Mouse (Mus musculus): ENCODE data around the gene Srcap. TPM values are rescaled to one million over a fixed set of nuclear protein-coding genes. Genes with fewer than 3 reads are reported as not detected.

Gene Srcap
- polyA plus RNA-seq, 1 experiment from 2014 or later, result 48.3 TPM

Small RNAs within 50 kb of the gene (microRNA-seq; reads per million reads assigned to microRNA genes)
- gene Gm47278 (not detected), gene Mir7060 (not detected)

Other genes starting within 250 kb of the Srcap start
- gene Sephs2, start 237.9 kb upstream of the Srcap start, polyA plus RNA-seq (2015; fragmentation: Nextera tagmentation; extraction: Ambion mirVana), result 67.5 and 73.1 TPM in 2 replicates
- 0.18 and 5.4 TPM in 2 replicates for gene Itgal, start 215.7 kb upstream of the Srcap start, polyA plus RNA-seq (2015; fragmentation: Nextera tagmentation; extraction: Ambion mirVana)
- gene Zfp768, start 166.4 kb upstream of the Srcap start, polyA plus RNA-seq (2015; fragmentation: Nextera tagmentation; extraction: Ambion mirVana), result 17.4 and 17.8 TPM in 2 replicates
- gene Zfp747, start 135.9 kb upstream of the Srcap start, polyA plus RNA-seq (2015; fragmentation: Nextera tagmentation; extraction: Ambion mirVana), result 8.1 and 8.5 TPM in 2 replicates
- 4.4 and 4.8 TPM in 2 replicates for gene 9130019O22Rik, start 124.8 kb upstream of the Srcap start, polyA plus RNA-seq (2015; fragmentation: Nextera tagmentation; extraction: Ambion mirVana)
- gene E430018J23Rik, start 118.4 kb upstream of the Srcap start, polyA plus RNA-seq (2015; fragmentation: Nextera tagmentation; extraction: Ambion mirVana), result 5.0 and 5.2 TPM in 2 replicates
- 4.2 and 6.3 TPM in 2 replicates for gene Zfp764, start 105.2 kb upstream of the Srcap start, polyA plus RNA-seq (2015; fragmentation: Nextera tagmentation; extraction: Ambion mirVana)
- 29.2 and 30.6 TPM in 2 replicates for gene Zfp688, start 89.9 kb upstream of the Srcap start, polyA plus RNA-seq (2015; fragmentation: Nextera tagmentation; extraction: Ambion mirVana)
- 13.4 TPM in 2 replicates for gene Zfp689, start 62.8 kb upstream of the Srcap start, polyA plus RNA-seq (2015; fragmentation: Nextera tagmentation; extraction: Ambion mirVana)
- 35.9 and 37.5 TPM in 2 replicates for gene Prr14, start 52.4 kb upstream of the Srcap start, polyA plus RNA-seq (2015; fragmentation: Nextera tagmentation; extraction: Ambion mirVana)
- gene Fbrs, start 32.8 kb upstream of the Srcap start, polyA plus RNA-seq (2015; fragmentation: Nextera tagmentation; extraction: Ambion mirVana), result 10.7 and 12.2 TPM in 2 replicates
- gene Gm42715, start 7.6 kb downstream of the Srcap start, polyA plus RNA-seq (2015; fragmentation: Nextera tagmentation; extraction: Ambion mirVana), result 13.3 and 14.7 TPM in 2 replicates
- 6.9 and 7.3 TPM in 2 replicates for gene Tmem265, start 49.4 kb downstream of the Srcap start, polyA plus RNA-seq (2015; fragmentation: Nextera tagmentation; extraction: Ambion mirVana)
- 57.4 and 60.6 TPM in 2 replicates for gene Phkg2, start 61.4 kb downstream of the Srcap start, polyA plus RNA-seq (2015; fragmentation: Nextera tagmentation; extraction: Ambion mirVana)
- 7.1 and 7.4 TPM in 2 replicates for gene Ccdc189, start 76.6 kb downstream of the Srcap start, polyA plus RNA-seq (2015; fragmentation: Nextera tagmentation; extraction: Ambion mirVana)
- gene Rnf40, start 76.8 kb downstream of the Srcap start, polyA plus RNA-seq (2015; fragmentation: Nextera tagmentation; extraction: Ambion mirVana), result 37.9 and 38.5 TPM in 2 replicates
- gene Zfp629, start 103.8 kb downstream of the Srcap start, polyA plus RNA-seq (2015; fragmentation: Nextera tagmentation; extraction: Ambion mirVana), result 14.5 and 15.8 TPM in 2 replicates
- 49.5 and 62.9 TPM in 2 replicates for gene Bcl7c, start 196.9 kb downstream of the Srcap start, polyA plus RNA-seq (2015; fragmentation: Nextera tagmentation; extraction: Ambion mirVana)
- gene Ctf1, start 200.8 kb downstream of the Srcap start, polyA plus RNA-seq (2015; fragmentation: Nextera tagmentation; extraction: Ambion mirVana), result 3.6 and 6.2 TPM in 2 replicates
- gene Ctf2, start 220.2 kb downstream of the Srcap start, polyA plus RNA-seq (2015; fragmentation: Nextera tagmentation; extraction: Ambion mirVana), result 0.09 and 0.13 TPM in 2 replicates
- gene Fbxl19, start 232.6 kb downstream of the Srcap start, polyA plus RNA-seq (2015; fragmentation: Nextera tagmentation; extraction: Ambion mirVana), result 6.9 and 8.7 TPM in 2 replicates

Measured in neural tube, embryonic 15.5 days (tissue).